Comparison of ENCODE assay signal across 8 mouse cellular contexts in genomic region chr3:152347227-152347626, GRCm38 (mm10). TPM values are rescaled to one million over a fixed set of nuclear protein-coding genes. Genes with fewer than 3 reads are reported as not detected.
DNase-seq lines count a peak whose midpoint lies in the region; ATAC-seq and TF ChIP-seq lines count a peak whose summit lies in the region.

No protein-coding gene starts in this region.

- peak overlapping the region; percentile 53 for H3K4me2 ChIP-seq in forebrain, embryonic 15.5 days (replicated peaks)
- H3K4me2 ChIP-seq in liver, postnatal 0 days (ENCODE audit: low read depth, low read length), result peak overlapping the region; percentile 71

- ATAC-seq in forebrain, embryonic 15.5 days (replicated peaks), result no peak
- 0 out of 2 replicates have a peak, but pooled peaks have one; percentile 8 for ATAC-seq in liver, postnatal 0 days

- H3K27me3 ChIP-seq in forebrain, embryonic 15.5 days, result no peaks in the 10 kb centered on the region
- H3K27me3 ChIP-seq in liver, postnatal 0 days (ENCODE audit: insufficient read depth, low read length), result no peaks in the 10 kb centered on the region

- no peak for TF ChIP-seq CTCF in gastrocnemius, adult 2 months (IDR thresholded peaks at IDR 0.05)
- TF ChIP-seq CTCF in liver, postnatal 0 days (IDR thresholded peaks at IDR 0.05; ENCODE audit: low read depth), result no peak

- no peak for TF ChIP-seq EP300 in liver, postnatal 0 days (IDR thresholded peaks at IDR 0.05; ENCODE audit: low read depth)

- H3K9ac ChIP-seq in ES-E14 (ENCODE audit: insufficient read depth, low read depth, low read length, poor library complexity, severe bottlenecking), result peak overlapping the region; percentile 89; the same call in 1 of the 2 replicates
- H3K9ac ChIP-seq in forebrain, embryonic 15.5 days (replicated peaks), result peak overlapping the region; percentile 80
- peak overlapping the region; percentile 84 for H3K9ac ChIP-seq in liver, postnatal 0 days (replicated peaks)

- H3K27ac ChIP-seq in gastrocnemius, adult 2 months, result peak overlapping the region; percentile 93
- no peak overlapping the region for H3K27ac ChIP-seq in ES-E14 (ENCODE audit: insufficient read depth, low read depth, low read length, poor library complexity, severe bottlenecking)
- H3K27ac ChIP-seq in forebrain, embryonic 15.5 days (replicated peaks), result no peak overlapping the region
- peak overlapping the region; percentile 50; the same call in 1 of the 2 replicates for H3K27ac ChIP-seq in liver, postnatal 0 days (ENCODE audit: low read depth)

- in situ Hi-C loops in ES-E14 (cut with MboI; ENCODE audit: low sequenced_read_pairs in 2 of 2, unreplicated experiment in 2 of 2), result no loop called here

- DNase-seq in gastrocnemius, adult 2 months, result no peak
- no peak for DNase-seq in gastrocnemius, postnatal 14 days
- DNase-seq in ES-E14 (ENCODE audit: low read depth, low spot score), result no peak
- DNase-seq in liver, postnatal 0 days, result no peak
- DNase-seq in cerebellum, adult 11-12 months, result no peak
- DNase-seq in left cerebral cortex, postnatal 4 days, result no peak
- no peak for DNase-seq in left cerebral cortex, postnatal 14 days (ENCODE audit: low spot score in 2 of 2)

- 0 out of 2 replicates have a peak, but pooled peaks cover 2% of the 10 kb centered on the region for H3K36me3 ChIP-seq in ES-E14 (ENCODE audit: control insufficient read depth, insufficient read depth, low read length, poor library complexity, severe bottlenecking)
- no peaks in the 10 kb centered on the region for H3K36me3 ChIP-seq in forebrain, embryonic 15.5 days
- H3K36me3 ChIP-seq in liver, postnatal 0 days (replicated peaks; ENCODE audit: insufficient read depth, low read length), result no peaks in the 10 kb centered on the region

- H3K9me3 ChIP-seq in ES-E14 (ENCODE audit: control insufficient read depth, insufficient read depth, low read depth, low read length), result no peaks in the 10 kb centered on the region
- no peaks in the 10 kb centered on the region for H3K9me3 ChIP-seq in forebrain, embryonic 15.5 days
- H3K9me3 ChIP-seq in liver, postnatal 0 days (ENCODE audit: low read length), result no peaks in the 10 kb centered on the region

- intact Hi-C loops in gastrocnemius, adult 2 months (cut with DNase I), result no loop called here
- intact Hi-C loops in gastrocnemius, postnatal 14 days (cut with DNase I; ENCODE audit: low total_unique reads), result no loop called here
- intact Hi-C loops in left cerebral cortex, postnatal 4 days (cut with DNase I), result no loop called here
- intact Hi-C loops in left cerebral cortex, postnatal 14 days (cut with DNase I), result no loop called here

- peak overlapping the region; percentile 88 for H3K4me3 ChIP-seq in gastrocnemius, adult 2 months
- peak overlapping the region; percentile 61 to 97 for H3K4me3 ChIP-seq in ES-E14 (ENCODE audit: insufficient read depth in 1 of 2, low read depth in 1 of 2, low read length in 2 of 2, poor library complexity in 1 of 2, severe bottlenecking in 1 of 2)
- H3K4me3 ChIP-seq in forebrain, embryonic 15.5 days, result peak overlapping the region; percentile 73
- H3K4me3 ChIP-seq in liver, postnatal 0 days (ENCODE audit: low read depth, low read length), result peak overlapping the region; percentile 73

- 38% methylated on average over 3 of the region's 3 CpGs for WGBS in forebrain, embryonic 15.5 days
- 27% methylated on average over 3 of the region's 3 CpGs for WGBS in liver, postnatal 0 days (ENCODE audit: insufficient replicate concordance)

- H3K4me1 ChIP-seq in ES-E14 (ENCODE audit: control insufficient read depth in 2 of 2, insufficient read depth in 2 of 2, low read length in 2 of 2, poor library complexity in 1 of 2), result peaks cover 3 to 10% of the 10 kb centered on the region in 2 experiments; a peak in 3 of 4 replicates
- H3K4me1 ChIP-seq in forebrain, embryonic 15.5 days, result peaks cover 25% of the 10 kb centered on the region
- H3K4me1 ChIP-seq in liver, postnatal 0 days (ENCODE audit: insufficient read depth), result peaks cover 29% of the 10 kb centered on the region

TF ChIP-seq in ES-E14, 5 proteins besides CTCF, POLR2A, EP300 and RAD21:
- TF ChIP-seq ZNF384 (IDR thresholded peaks at IDR 0.05; ENCODE audit: low read depth, low read length) (no peak), ZC3H11A (IDR thresholded peaks at IDR 0.05; ENCODE audit: borderline replicate concordance, low read depth, low read length) (no peak), MAFK (IDR thresholded peaks at IDR 0.05; ENCODE audit: insufficient read depth, low read depth, low read length) (no peak)

RNA-seq across cellular contexts. Expression of gene Usp33, which starts 0.9 kb away (rescaled TPM):
- 10 to 100 TPM; 20.9 to 22.0 TPM for total RNA-seq in gastrocnemius, adult 2 months (2021)
- 10 to 100 TPM; 18.2 to 21.3 TPM for total RNA-seq in gastrocnemius, postnatal 14 days (2021)
- 47.9 and 49.5 TPM in 2 replicates for total RNA-seq in ES-E14 (2012; rRNA removed)
- polyA plus RNA-seq in forebrain, embryonic 15.5 days (2015; fragmentation: Nextera tagmentation; extraction: Ambion mirVana), result 86.0 and 89.1 TPM in 2 replicates
- 11.1 and 13.6 TPM in 2 replicates for polyA plus RNA-seq in liver, postnatal 0 days (2015; fragmentation: Nextera tagmentation; extraction: Ambion mirVana)
- total RNA-seq in left cerebral cortex, postnatal 4 days (2021), result 100 to 1,000 TPM; 120 to 129 TPM
- 100 to 1,000 TPM; 123 to 127 TPM for total RNA-seq in left cerebral cortex, postnatal 14 days (2021)

RNA-seq across cellular contexts. Expression of gene Miga1, which starts 7.0 kb away (rescaled TPM):
- 1 to 10 TPM; 5.0 to 7.3 TPM for total RNA-seq in gastrocnemius, adult 2 months (2021)
- 1 to 10 TPM; 3.7 to 4.1 TPM for total RNA-seq in gastrocnemius, postnatal 14 days (2021)
- 28.7 and 35.2 TPM in 2 replicates for total RNA-seq in ES-E14 (2012; rRNA removed)
- 24.6 and 26.5 TPM in 2 replicates for polyA plus RNA-seq in forebrain, embryonic 15.5 days (2015; fragmentation: Nextera tagmentation; extraction: Ambion mirVana)
- 2.6 and 3.2 TPM in 2 replicates for polyA plus RNA-seq in liver, postnatal 0 days (2015; fragmentation: Nextera tagmentation; extraction: Ambion mirVana)
- 10 to 100 TPM; 49.6 to 52.0 TPM for total RNA-seq in left cerebral cortex, postnatal 4 days (2021)
- total RNA-seq in left cerebral cortex, postnatal 14 days (2021), result 10 to 100 TPM; 82.3 to 83.2 TPM

RNA-seq across cellular contexts. Expression of gene Zzz3, which starts 48.0 kb away (rescaled TPM):
- total RNA-seq in gastrocnemius, adult 2 months (2021), result 10 to 100 TPM; 15.7 to 18.1 TPM
- total RNA-seq in gastrocnemius, postnatal 14 days (2021), result 10 to 100 TPM; 14.2 to 15.6 TPM
- total RNA-seq in ES-E14 (2012; rRNA removed), result 36.3 and 40.9 TPM in 2 replicates
- polyA plus RNA-seq in forebrain, embryonic 15.5 days (2015; fragmentation: Nextera tagmentation; extraction: Ambion mirVana), result 33.6 and 35.5 TPM in 2 replicates
- 11.4 and 11.6 TPM in 2 replicates for polyA plus RNA-seq in liver, postnatal 0 days (2015; fragmentation: Nextera tagmentation; extraction: Ambion mirVana)
- total RNA-seq in left cerebral cortex, postnatal 4 days (2021), result 10 to 100 TPM; 38.1 to 41.0 TPM
- total RNA-seq in left cerebral cortex, postnatal 14 days (2021), result 10 to 100 TPM; 29.3 to 30.8 TPM

Comparison
In these comparisons a context has a peak if more than half of its experiments do, and no peak if none do; other contexts are left out.
1. H3K27ac ChIP-seq: peak in gastrocnemius, adult 2 months (single experiment) and liver, postnatal 0 days (single experiment); none in ES-E14 (single experiment) and forebrain, embryonic 15.5 days (single experiment).
2. Peak in every context shown above with its lines, with median percentiles within 50 percentile points of each other: H3K4me3 ChIP-seq and H3K9ac ChIP-seq.